Mouse (Mus musculus): ENCODE measurements at regions not wholly inside any gene's neighbourhood (a gene's known extent, or its start where the extent isn't known, plus 50 kb on each side); places are given as distances from the start of the nearest gene placed in this dataset.

- TF ChIP-seq CTCF (IDR thresholded peaks at IDR 0.05; ENCODE audit: borderline replicate concordance, insufficient read depth, low read depth, low read length) (no peak), POLR2A (IDR thresholded peaks at IDR 0.05; ENCODE audit: borderline replicate concordance, insufficient read depth, low read length) (no peak)
Observed at GRCm38 (mm10) chr13:111968197-111968596, 159.4 kb upstream of the Map3k1 start.

Measured in cerebellum, adult 2 months (tissue).